Mouse (Mus musculus) lung, embryonic 14.5 days (tissue): ENCODE results near the gene Aim2. TPM values are rescaled to one million over a fixed set of nuclear protein-coding genes. Genes with fewer than 3 reads are reported as not detected.
"Not testable (repeated sequence)": the region's sequence is repeated elsewhere in the genome, so short reads cannot be mapped to it uniquely, and the experiment has no call there.

Experiments used
- ATAC-seq: fragments of 200-750 bp; cut with Nextera tagmentation; 2 replicates; pipeline ENCODE4 v1.8.0; 2017; ENCODE audit warnings: mild to moderate bottlenecking, moderate TSS enrichment, moderate library complexity; ENCODE audit not compliant: insufficient read depth
- DNase-seq: peaks from one replicate; pipeline ENCODE4 v3.0.0-alpha.2; 2015
- H3K27ac ChIP-seq: fragments of 300-500 bp; sonication (generic); 2 replicates; pipeline ENCODE4 v1.5.1; 2014; ENCODE audit warnings: low read depth, mild to moderate bottlenecking, moderate library complexity
- H3K27me3 ChIP-seq: fragments of 300-500 bp; sonication (generic); 2 replicates; pipeline ENCODE4 v1.6.1; 2014; ENCODE audit warnings: low read length, control low read depth; ENCODE audit not compliant: insufficient read depth
- H3K36me3 ChIP-seq: fragments of 300-500 bp; sonication (generic); 2 replicates; pipeline ENCODE4 v1.6.1; 2014; ENCODE audit warnings: control low read depth; ENCODE audit not compliant: insufficient read depth
- H3K4me1 ChIP-seq: fragments of 300-500 bp; sonication (generic); 2 replicates; pipeline ENCODE4 v1.6.1; 2014; ENCODE audit warnings: antibody characterized with exemption, control low read depth; ENCODE audit not compliant: insufficient read depth
- H3K4me2 ChIP-seq: fragments of 300-500 bp; sonication (generic); 2 replicates; pipeline ENCODE4 v1.6.1; 2014; ENCODE audit warnings: mild to moderate bottlenecking
- H3K4me3 ChIP-seq: fragments of 300-500 bp; sonication (generic); 2 replicates; pipeline ENCODE4 v1.5.1; 2014; ENCODE audit warnings: low read depth, low read length
- H3K9ac ChIP-seq: fragments of 300-500 bp; sonication (generic); 2 replicates; pipeline ENCODE4 v1.6.1; 2014
- H3K9me3 ChIP-seq: fragments of 300-500 bp; sonication (generic); 2 replicates; pipeline ENCODE4 v1.6.1; 2016; ENCODE audit warnings: low read depth, low read length, control low read depth
- CTCF ChIP-seq: IDR thresholded peaks from 2 replicates; pipeline ENCODE4 v1.5.1; 2016; ENCODE audit warnings: antibody characterized with exemption, low read depth
- WGBS: fragments of 180-500 bp; shearing (Covaris S2); extraction: QIAGEN DNeasy Blood & Tissue Kit; methylation state at CpG from one replicate; pipeline ENCODE4 v1.1.7; 2014; 5-methylcytosine and 5-hydroxymethylcytosine counted together
- polyA plus RNA-seq: library from polyadenylated mRNA; unstranded; fragments of >200 nt; fragmentation: Nextera tagmentation; extraction: Ambion mirVana; gene quantifications from 2 replicates; pipeline ENCODE4 v1.2.1, GENCODE M21; 2014

The Aim2 gene
- polyA plus RNA-seq: 0.92 and 2.5 TPM in 2 replicates

GRCm38 (mm10) chr1:173350372-173350957 lies at the start of gene Aim2:
Gene Aim2, plus strand, starts transcription at chr1:173350879.
- no peak within 1 kb of the TSS for H3K27ac ChIP-seq
- peak within 1 kb of the TSS; percentile 23 for H3K4me3 ChIP-seq
- peak; percentile 73 for ATAC-seq
- no peak for TF ChIP-seq CTCF
- H3K9ac ChIP-seq: 0 out of 2 replicates have a peak within 1 kb of the TSS, but pooled peaks have one; percentile 11
- peak; percentile 5 for DNase-seq
- H3K27me3 ChIP-seq: no peaks in the 10 kb centered on the region
- H3K4me1 ChIP-seq: no peaks in the 10 kb centered on the region
- H3K4me2 ChIP-seq: peak within 1 kb of the TSS; percentile 59
- H3K36me3 ChIP-seq: no peaks in the 10 kb centered on the region
- 8% methylated on average over 10 of the region's 10 CpGs for WGBS
- H3K9me3 ChIP-seq: no peaks in the 10 kb centered on the region

- WGBS: 24% methylated on average over 3 of the region's 3 CpGs
- H3K36me3 ChIP-seq, H3K4me3 ChIP-seq, H3K4me2 ChIP-seq, ATAC-seq, H3K4me1 ChIP-seq, H3K9ac ChIP-seq, H3K27me3 ChIP-seq, H3K9me3 ChIP-seq, H3K27ac ChIP-seq: not testable (repeated sequence)
- DNase-seq: peak; percentile 17
These were observed 47.9 kb upstream of the Aim2 start for GRCm38 (mm10) chr1:173302795-173303194.

DNA sequence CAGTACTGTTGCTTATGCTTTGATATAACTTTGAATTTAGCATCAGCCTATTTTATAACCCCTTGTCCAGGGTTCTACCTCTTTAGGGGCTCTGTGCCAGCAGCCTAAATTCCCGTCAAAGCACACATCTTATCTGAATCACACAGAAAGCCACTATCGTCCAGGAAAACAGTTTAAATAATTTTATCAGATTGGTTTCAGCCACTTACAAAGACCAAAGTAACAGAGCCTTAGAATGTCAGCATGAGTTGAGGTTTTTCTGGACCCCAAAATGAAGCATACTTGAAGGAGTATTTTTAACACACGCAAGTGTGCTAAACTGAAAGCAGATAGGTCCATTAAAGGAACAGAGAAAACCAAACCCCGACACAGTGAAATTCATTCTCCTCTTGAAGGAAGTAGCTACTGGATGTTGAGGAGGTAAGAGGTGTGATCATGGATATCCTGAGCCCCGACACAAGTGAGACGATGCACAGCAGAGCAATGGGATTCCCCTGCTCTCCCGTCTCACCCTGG lies 37.1 kb upstream of the Aim2 start:
- not testable (repeated sequence) for ATAC-seq, H3K9ac ChIP-seq, H3K4me3 ChIP-seq, DNase-seq, H3K9me3 ChIP-seq, H3K4me2 ChIP-seq, H3K4me1 ChIP-seq, H3K27me3 ChIP-seq, H3K27ac ChIP-seq, H3K36me3 ChIP-seq
- WGBS: 58% methylated on average over 7 of the region's 7 CpGs

DNA sequence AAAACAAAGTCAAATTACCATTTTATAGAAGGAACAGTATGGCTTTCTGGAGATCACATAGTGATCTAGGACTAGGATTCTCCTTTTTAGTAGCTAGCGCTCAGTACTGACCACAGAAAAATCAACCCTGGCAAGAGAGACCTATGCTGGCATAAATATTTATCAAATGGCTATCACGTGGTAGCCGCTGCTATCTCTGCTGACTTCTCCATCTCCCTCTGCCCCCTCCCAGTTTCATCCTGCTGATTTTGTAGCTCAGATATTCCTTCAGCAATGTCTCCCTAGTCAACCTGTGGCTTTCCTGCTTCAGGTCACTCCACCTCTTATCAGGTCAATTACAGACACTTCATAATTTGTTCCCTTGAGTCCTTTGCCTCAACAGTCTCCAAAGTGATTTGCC lies 35.0 kb upstream of the Aim2 start:
- Histone ChIP-seq H3K4me1 (no peaks in the 10 kb centered on the region), H3K27ac (no peak overlapping the region), H3K4me2 (no peak overlapping the region), H3K4me3 (no peak overlapping the region), H3K36me3 (no peaks in the 10 kb centered on the region), H3K27me3 (no peaks in the 10 kb centered on the region), H3K9ac (no peak overlapping the region), H3K9me3 (no peaks in the 10 kb centered on the region)
- ATAC-seq (no peak), DNase-seq (no peak)
- no peak for TF ChIP-seq CTCF
- 49% methylated on average over 3 of the region's 3 CpGs for WGBS

DNA sequence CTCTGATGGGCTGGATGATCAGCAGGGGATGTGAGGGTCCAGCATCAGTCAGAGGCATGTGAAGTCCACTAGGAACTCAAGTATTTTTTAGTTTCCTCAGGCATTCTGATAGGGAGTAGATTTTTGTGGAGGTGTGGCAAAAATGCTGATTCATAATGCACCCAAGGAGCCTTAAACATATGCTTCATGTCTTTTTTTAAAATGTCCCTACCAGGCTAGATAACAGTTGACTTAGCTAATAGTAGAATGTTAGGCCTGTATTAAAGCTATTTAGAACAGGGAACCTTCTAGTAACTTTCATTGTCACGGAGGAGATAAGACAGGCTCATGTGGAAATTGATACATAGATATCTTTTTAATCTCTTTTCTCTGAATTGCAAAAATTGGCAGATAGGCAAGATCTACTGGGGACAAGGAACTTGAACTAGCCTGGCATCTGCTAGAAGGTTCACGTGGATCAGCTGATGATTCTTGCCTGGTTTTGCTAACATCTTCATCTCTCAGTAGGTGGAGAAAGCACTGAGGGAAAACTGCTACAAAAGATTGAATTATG lies 32.7 kb upstream of the Aim2 start:
- Histone ChIP-seq H3K27ac (no peak overlapping the region), H3K4me2 (no peak overlapping the region), H3K9me3 (no peaks in the 10 kb centered on the region), H3K27me3 (no peaks in the 10 kb centered on the region), H3K36me3 (no peaks in the 10 kb centered on the region), H3K4me1 (no peaks in the 10 kb centered on the region), H3K9ac (no peak overlapping the region), H3K4me3 (no peak overlapping the region)
- WGBS: 82% methylated on average over 2 of the region's 2 CpGs
- DNase-seq (no peak), ATAC-seq (no peak)
- no peak for TF ChIP-seq CTCF

GRCm38 (mm10) chr1:173321593-173322248 lies 29.0 kb upstream of the Aim2 start:
- no peak overlapping the region for H3K9ac ChIP-seq
- ATAC-seq: no peak
- TF ChIP-seq CTCF: no peak

GRCm38 (mm10) chr1:173322249-173322627 lies 28.4 kb upstream of the Aim2 start:
- no peak for ATAC-seq
- WGBS: 64% methylated on average over 6 of the region's 6 CpGs
- Histone ChIP-seq H3K4me2 (no peak overlapping the region), H3K4me1 (no peaks in the 10 kb centered on the region), H3K9me3 (no peaks in the 10 kb centered on the region), H3K27me3 (no peaks in the 10 kb centered on the region), H3K4me3 (no peak overlapping the region), H3K9ac (no peak overlapping the region), H3K36me3 (no peaks in the 10 kb centered on the region), H3K27ac (no peak overlapping the region)
- no peak for TF ChIP-seq CTCF
- no peak for DNase-seq

More at GRCm38 (mm10) chr1:173321593-173322248, 29.0 kb upstream of the Aim2 start:
- WGBS: 63% methylated on average over 8 of the region's 8 CpGs
- H3K4me3 ChIP-seq: no peak overlapping the region
- no peaks in the 10 kb centered on the region for H3K36me3 ChIP-seq
- H3K27ac ChIP-seq: no peak overlapping the region
- DNase-seq: no peak
- no peak overlapping the region for H3K4me2 ChIP-seq
- H3K9me3 ChIP-seq: no peaks in the 10 kb centered on the region
- no peaks in the 10 kb centered on the region for H3K4me1 ChIP-seq
- no peaks in the 10 kb centered on the region for H3K27me3 ChIP-seq
